Mouse (Mus musculus): ENCODE measurements at regions not wholly inside any gene's neighbourhood (a gene's known extent, or its start where the extent isn't known, plus 50 kb on each side); places are given as distances from the start of the nearest gene placed in this dataset.

- no peak overlapping the region for H3K9ac ChIP-seq (ENCODE audit: insufficient read depth, low read depth)
- H3K36me3 ChIP-seq (replicated peaks in 1 of 2; ENCODE audit: control insufficient read depth in 1 of 2, insufficient read depth in 1 of 2, low read length in 1 of 2), result no peaks in the 10 kb centered on the region
- dilution Hi-C loops (cut with MboI; ENCODE audit: extremely low pct_ligation_motif_present, extremely low pct_unique_long_range_greater_than_20kb, low sequenced_read_pairs) (no loop called here), in situ Hi-C loops (cut with MboI; ENCODE audit: low pct_ligation_motif_present, low pct_unique_long_range_greater_than_20kb, low sequenced_read_pairs) (no loop called here)
- H3K27ac ChIP-seq (ENCODE audit: insufficient read depth, low read depth), result no peak overlapping the region
- H3K4me1 ChIP-seq (ENCODE audit: control insufficient read depth in 1 of 2, insufficient read depth in 2 of 2), result no peaks in the 10 kb centered on the region
- TF ChIP-seq HCFC1 (IDR thresholded peaks at IDR 0.05; ENCODE audit: low read depth, low read length) (no peak), NELFE (IDR thresholded peaks at IDR 0.05; ENCODE audit: low read depth, low read length) (no peak), MAFK (IDR thresholded peaks at IDR 0.05; ENCODE audit: insufficient replicate concordance, low read length) (no peak), UBTF (IDR thresholded peaks at IDR 0.05; ENCODE audit: low read depth, low read length) (no peak), PAX5 (IDR thresholded peaks at IDR 0.05; ENCODE audit: low read length) (no peak)
- H3K9me3 ChIP-seq (replicated peaks; ENCODE audit: low read length), result no peaks in the 10 kb centered on the region
- no peak overlapping the region for H3K4me3 ChIP-seq (replicated peaks in 1 of 3; ENCODE audit: low read depth in 2 of 3, low read length in 2 of 3, poor library complexity in 1 of 3)
- H3K27me3 ChIP-seq (replicated peaks), result no peaks in the 10 kb centered on the region
- no peak overlapping the region for H3K4me2 ChIP-seq (ENCODE audit: insufficient read depth, low read depth, poor library complexity, severe bottlenecking)
- no peak for DNase-seq (ENCODE audit: extremely low read depth)
- no peaks in the 10 kb centered on the region for H3K79me2 ChIP-seq (replicated peaks; ENCODE audit: control insufficient read depth, extremely low read depth, insufficient read depth, poor library complexity, severe bottlenecking)
Measured at GRCm38 (mm10) chr4:55169063-55169462, 180.8 kb upstream of the Rad23b start.

- Histone ChIP-seq H3K4me2 (ENCODE audit: insufficient read depth, low read depth, poor library complexity, severe bottlenecking) (no peak overlapping the region), H3K9ac (ENCODE audit: insufficient read depth, low read depth) (no peak overlapping the region), H3K9me3 (replicated peaks; ENCODE audit: low read length) (no peaks in the 10 kb centered on the region), H3K4me1 (ENCODE audit: control insufficient read depth in 1 of 2, insufficient read depth in 2 of 2) (no peaks in the 10 kb centered on the region), H3K79me2 (replicated peaks; ENCODE audit: control insufficient read depth, extremely low read depth, insufficient read depth, poor library complexity, severe bottlenecking) (no peaks in the 10 kb centered on the region), H3K36me3 (replicated peaks in 1 of 2; ENCODE audit: control insufficient read depth in 1 of 2, insufficient read depth in 1 of 2, low read length in 1 of 2) (no peaks in the 10 kb centered on the region), H3K4me3 (replicated peaks in 1 of 3; ENCODE audit: low read depth in 2 of 3, low read length in 2 of 3, poor library complexity in 1 of 3) (no peak overlapping the region), H3K27me3 (replicated peaks) (no peaks in the 10 kb centered on the region), H3K27ac (ENCODE audit: insufficient read depth, low read depth) (no peak overlapping the region)
- dilution Hi-C loops (cut with MboI; ENCODE audit: extremely low pct_ligation_motif_present, extremely low pct_unique_long_range_greater_than_20kb, low sequenced_read_pairs) (no loop called here), in situ Hi-C loops (cut with MboI; ENCODE audit: low pct_ligation_motif_present, low pct_unique_long_range_greater_than_20kb, low sequenced_read_pairs) (no loop called here)
- TF ChIP-seq ZMIZ1 (IDR thresholded peaks at IDR 0.05; ENCODE audit: low read depth, low read length) (no peak), GABPA (IDR thresholded peaks at IDR 0.05; ENCODE audit: insufficient replicate concordance, low read depth, low read length) (no peak), KAT2A (IDR thresholded peaks at IDR 0.05; ENCODE audit: insufficient replicate concordance, low read length) (no peak), NELFE (IDR thresholded peaks at IDR 0.05; ENCODE audit: low read depth, low read length) (no peak), ZNF384 (IDR thresholded peaks at IDR 0.05; ENCODE audit: low read depth, low read length) (no peak), MEF2A (IDR thresholded peaks at IDR 0.05; ENCODE audit: borderline replicate concordance, low read depth, low read length) (no peak), RCOR1 (conservative IDR thresholded peaks at IDR 0.05; ENCODE audit: low read depth, low read length) (no peak)
- no peak for DNase-seq (ENCODE audit: extremely low read depth)
Measured at GRCm38 (mm10) chr4:55172334-55172891, 177.4 kb upstream of the Rad23b start.

GRCm38 (mm10) chr4:55176026-55176425 lies 173.8 kb upstream of the Rad23b start:
- no peak for DNase-seq (ENCODE audit: extremely low read depth)

More at GRCm38 (mm10) chr4:55176026-55176425, 173.8 kb upstream of the Rad23b start:
- Histone ChIP-seq H3K4me2 (ENCODE audit: insufficient read depth, low read depth, poor library complexity, severe bottlenecking) (no peak overlapping the region), H3K79me2 (replicated peaks; ENCODE audit: control insufficient read depth, extremely low read depth, insufficient read depth, poor library complexity, severe bottlenecking) (no peaks in the 10 kb centered on the region), H3K9ac (ENCODE audit: insufficient read depth, low read depth) (no peak overlapping the region), H3K36me3 (replicated peaks in 1 of 2; ENCODE audit: control insufficient read depth in 1 of 2, insufficient read depth in 1 of 2, low read length in 1 of 2) (no peaks in the 10 kb centered on the region), H3K4me3 (replicated peaks in 1 of 3; ENCODE audit: low read depth in 2 of 3, low read length in 2 of 3, poor library complexity in 1 of 3) (no peak overlapping the region), H3K4me1 (ENCODE audit: control insufficient read depth in 1 of 2, insufficient read depth in 2 of 2) (no peaks in the 10 kb centered on the region), H3K27ac (ENCODE audit: insufficient read depth, low read depth) (no peak overlapping the region), H3K9me3 (replicated peaks; ENCODE audit: low read length) (no peaks in the 10 kb centered on the region), H3K27me3 (replicated peaks) (no peaks in the 10 kb centered on the region)
- dilution Hi-C loops (cut with MboI; ENCODE audit: extremely low pct_ligation_motif_present, extremely low pct_unique_long_range_greater_than_20kb, low sequenced_read_pairs), result no loop called here
- in situ Hi-C loops (cut with MboI; ENCODE audit: low pct_ligation_motif_present, low pct_unique_long_range_greater_than_20kb, low sequenced_read_pairs), result no loop called here
- no peak for TF ChIP-seq ETS1 (conservative IDR thresholded peaks at IDR 0.05; ENCODE audit: low read depth, low read length)
- TF ChIP-seq GABPA (IDR thresholded peaks at IDR 0.05; ENCODE audit: insufficient replicate concordance, low read depth, low read length), result no peak
- no peak for TF ChIP-seq SMC3 (IDR thresholded peaks at IDR 0.05; ENCODE audit: low read depth, low read length)
- no peak for TF ChIP-seq CHD1 (IDR thresholded peaks at IDR 0.05; ENCODE audit: low read depth, low read length)
- no peak for TF ChIP-seq CTCF (conservative IDR thresholded peaks at IDR 0.05 in 1 of 2, IDR thresholded peaks at IDR 0.05 in 1 of 2; ENCODE audit: low read depth in 2 of 2, low read length in 2 of 2)

All from CH12.LX (cell line).